In genomic region chr2:3357887-3358286, GRCm38 (mm10) we compare ENCODE assay signal across 28 mouse cellular contexts. TPM values are rescaled to one million over a fixed set of nuclear protein-coding genes. Genes with fewer than 3 reads are reported as not detected.
DNase-seq lines count a peak whose midpoint lies in the region; ATAC-seq and TF ChIP-seq lines count a peak whose summit lies in the region.
"Had no signal": no experiment of that assay in that cellular context is flagged by ENCODE, and none has a peak within 500 bp of the region (broad histone marks: within the 10 kb centered on the region; RNA-seq: fewer than 3 reads in every experiment).

No protein-coding gene starts in this region.

- no peak overlapping the region for H3K4me2 ChIP-seq in stomach, postnatal 0 days (replicated peaks; ENCODE audit: low read depth)
- H3K4me2 ChIP-seq: embryonic facial prominence, embryonic 13.5 days; embryonic facial prominence, embryonic 15.5 days; forebrain, embryonic 13.5 days; forebrain, embryonic 15.5 days had no signal

- no peak for TF ChIP-seq EP300 in stomach, postnatal 0 days (optimal IDR thresholded peaks at IDR 0.05)

- no peaks in the 10 kb centered on the region for H3K9me3 ChIP-seq in heart, embryonic 10.5 days
- no peaks in the 10 kb centered on the region for H3K9me3 ChIP-seq in stomach, postnatal 0 days (ENCODE audit: control insufficient read depth, low read length)
- H3K9me3 ChIP-seq: embryonic facial prominence, embryonic 13.5 days; embryonic facial prominence, embryonic 15.5 days; forebrain, embryonic 13.5 days; forebrain, embryonic 15.5 days had no signal

- 70% methylated on average over 3 of the region's 3 CpGs for WGBS in heart, embryonic 10.5 days
- 66% methylated on average over 3 of the region's 3 CpGs for WGBS in stomach, postnatal 0 days

- no peaks in the 10 kb centered on the region for H3K27me3 ChIP-seq in heart, embryonic 10.5 days (ENCODE audit: insufficient read depth, poor library complexity, severe bottlenecking)
- H3K27me3 ChIP-seq in stomach, postnatal 0 days (ENCODE audit: control insufficient read depth, insufficient read depth, low read length): no peaks in the 10 kb centered on the region
- H3K27me3 ChIP-seq: embryonic facial prominence, embryonic 13.5 days; embryonic facial prominence, embryonic 15.5 days; forebrain, embryonic 13.5 days; forebrain, embryonic 15.5 days had no signal

- TF ChIP-seq CTCF in stomach, postnatal 0 days (IDR thresholded peaks at IDR 0.05; ENCODE audit: low read depth): no peak

- no peaks in the 10 kb centered on the region for H3K36me3 ChIP-seq in heart, embryonic 10.5 days
- no peaks in the 10 kb centered on the region for H3K36me3 ChIP-seq in stomach, postnatal 0 days (ENCODE audit: control insufficient read depth, insufficient read depth, low read length)
- H3K36me3 ChIP-seq: embryonic facial prominence, embryonic 13.5 days; embryonic facial prominence, embryonic 15.5 days; forebrain, embryonic 15.5 days had no signal

- H3K4me3 ChIP-seq in heart, embryonic 10.5 days: no peak overlapping the region
- H3K4me3 ChIP-seq in stomach, postnatal 0 days (ENCODE audit: low read depth, low read length): no peak overlapping the region
- H3K4me3 ChIP-seq: embryonic facial prominence, embryonic 13.5 days; embryonic facial prominence, embryonic 15.5 days; erythroblast, embryonic 14.5 days; forebrain, embryonic 13.5 days; forebrain, embryonic 15.5 days had no signal

- ATAC-seq in stomach, postnatal 0 days (ENCODE audit: low FRiP score, low TSS enrichment): 0 out of 2 replicates have a peak, but pooled peaks have one; percentile 42
- ATAC-seq: activated CD4-positive, CD25-positive, alpha-beta regulatory T cell, adult 4 months; forebrain, embryonic 13.5 days; forebrain, embryonic 15.5 days; forebrain, postnatal 0 days; Patski had no signal

- DNase-seq in heart, embryonic 10.5 days (ENCODE audit: low spot score): peak; percentile 25
- DNase-seq in heart, postnatal 4 days: no peak
- peak; percentile 85 for DNase-seq in fat pad, adult 2 months (ENCODE audit: extremely low read depth, low read depth, low spot score)
- DNase-seq in stomach, postnatal 0 days (ENCODE audit: low spot score): no peak
- DNase-seq in layer of hippocampus, adult 8-10 months (ENCODE audit: low spot score in 2 of 2): no peak
- DNase-seq in testis, postnatal 10 days (ENCODE audit: low spot score): no peak
- DNase-seq: adrenal gland, adult 8-10 months; adrenal gland, postnatal 14 days; adrenal gland, postnatal 36 days; cerebellum, adult 11-12 months; cerebellum, adult 2 months; cerebellum, adult 9-10 months; cerebellum, postnatal 14 days; cerebellum, postnatal 36 days; embryo, embryonic 11 days; forebrain, postnatal 0 days had no signal

- H3K4me1 ChIP-seq in heart, embryonic 10.5 days: no peaks in the 10 kb centered on the region
- H3K4me1 ChIP-seq in stomach, postnatal 0 days (replicated peaks; ENCODE audit: control insufficient read depth, insufficient read depth): no peaks in the 10 kb centered on the region
- H3K4me1 ChIP-seq: embryonic facial prominence, embryonic 13.5 days; embryonic facial prominence, embryonic 15.5 days; forebrain, embryonic 13.5 days; forebrain, embryonic 15.5 days had no signal

- H3K27ac ChIP-seq in heart, embryonic 10.5 days: no peak overlapping the region
- H3K27ac ChIP-seq in stomach, postnatal 0 days (replicated peaks): no peak overlapping the region
- H3K27ac ChIP-seq: embryonic facial prominence, embryonic 13.5 days; embryonic facial prominence, embryonic 15.5 days; forebrain, embryonic 13.5 days; forebrain, embryonic 15.5 days had no signal

- H3K9ac ChIP-seq in stomach, postnatal 0 days (ENCODE audit: low read length): no peak overlapping the region
- H3K9ac ChIP-seq: embryonic facial prominence, embryonic 13.5 days; embryonic facial prominence, embryonic 15.5 days; forebrain, embryonic 13.5 days; forebrain, embryonic 15.5 days; forebrain, postnatal 0 days had no signal

RNA-seq across cellular contexts. Expression of gene Acbd7, which starts 21.9 kb away (rescaled TPM):
- 0.30 and 0.82 TPM in 2 replicates for polyA plus RNA-seq in heart, embryonic 10.5 days (2016; fragmentation: Nextera tagmentation; extraction: Ambion mirVana)
- total RNA-seq in heart, postnatal 4 days (2021): under 1 TPM in 1 of 2 experiments, not detected in 1; 0.56 TPM
- polyA plus RNA-seq in stomach, postnatal 0 days (2015; fragmentation: Nextera tagmentation; extraction: Ambion mirVana): 0.25 and 1.1 TPM in 2 replicates
- 1 to 10 TPM in 3 of 4 experiments, under 1 TPM in 1; 0.68 to 2.0 (median 1.4) TPM for total RNA-seq in layer of hippocampus, adult 8-10 months (2022)
- total RNA-seq: adrenal gland, adult 8-10 months; adrenal gland, postnatal 14 days; adrenal gland, postnatal 36 days; forebrain, postnatal 0 days had no signal
- polyA plus RNA-seq: activated CD4-positive, CD25-positive, alpha-beta regulatory T cell, adult 4 months; erythroblast, embryonic 14.5 days had no signal

RNA-seq across cellular contexts. Expression of gene Rpp38, which starts 25.4 kb away (rescaled TPM):
- polyA plus RNA-seq in heart, embryonic 10.5 days (2016; fragmentation: Nextera tagmentation; extraction: Ambion mirVana): 12.7 and 18.9 TPM in 2 replicates
- 1 to 10 TPM; 6.7 to 7.2 TPM for total RNA-seq in heart, postnatal 4 days (2021)
- 17.2 and 20.3 TPM in 2 replicates for polyA plus RNA-seq in stomach, postnatal 0 days (2015; fragmentation: Nextera tagmentation; extraction: Ambion mirVana)
- total RNA-seq in layer of hippocampus, adult 8-10 months (2022): 10 to 100 TPM in 2 of 4 experiments, 1 to 10 TPM in 2; 8.3 to 14.4 (median 10.2) TPM

RNA-seq across cellular contexts. Expression of gene Olah, which starts 39.1 kb away (rescaled TPM):
- not detected in 2 replicates for polyA plus RNA-seq in heart, embryonic 10.5 days (2016; fragmentation: Nextera tagmentation; extraction: Ambion mirVana)
- total RNA-seq in heart, postnatal 4 days (2021): not detected
- 0.18 and 0.23 TPM in 2 replicates for polyA plus RNA-seq in stomach, postnatal 0 days (2015; fragmentation: Nextera tagmentation; extraction: Ambion mirVana)
- total RNA-seq in layer of hippocampus, adult 8-10 months (2022): not detected
- total RNA-seq: adrenal gland, postnatal 14 days; common myeloid progenitor, adult 5-6 weeks; ES-E14; forebrain, postnatal 0 days had no signal
- polyA plus RNA-seq: activated CD4-positive, CD25-positive, alpha-beta regulatory T cell, adult 4 months; C2C12; cerebellum, adult 2 months; embryonic facial prominence, embryonic 11.5 days; embryonic facial prominence, embryonic 13.5 days; erythroblast, embryonic 14.5 days; forebrain, embryonic 11.5 days; forebrain, embryonic 13.5 days; forebrain, embryonic 15.5 days had no signal

Comparison
In these comparisons a context has a peak if more than half of its experiments do, and no peak if none do; other contexts are left out.
1. DNase-seq: peak in heart, embryonic 10.5 days (single experiment) and fat pad, adult 2 months (single experiment); none in heart, postnatal 4 days (single experiment), stomach, postnatal 0 days (single experiment), layer of hippocampus, adult 8-10 months (0 of 2) and testis, postnatal 10 days (single experiment).